In genomic region chrX:12587958-12588355, GRCm38 (mm10) we compare ENCODE assay signal across 8 mouse cellular contexts. TPM values are rescaled to one million over a fixed set of nuclear protein-coding genes. Genes with fewer than 3 reads are reported as not detected.
DNase-seq lines count a peak whose midpoint lies in the region; ATAC-seq and TF ChIP-seq lines count a peak whose summit lies in the region.

No protein-coding gene starts in this region.

- TF ChIP-seq EP300 in liver, embryonic 14.5 days (IDR thresholded peaks at IDR 0.05; ENCODE audit: low read depth) = no peak

- no peaks in the 10 kb centered on the region for H3K9me3 ChIP-seq in heart, embryonic 11.5 days (replicated peaks; ENCODE audit: control insufficient read depth, low read length)
- no peaks in the 10 kb centered on the region for H3K9me3 ChIP-seq in E14TG2a.4 (ENCODE audit: low read length)
- no peaks in the 10 kb centered on the region for H3K9me3 ChIP-seq in forebrain, embryonic 11.5 days (ENCODE audit: control insufficient read depth, low read length)
- no peaks in the 10 kb centered on the region for H3K9me3 ChIP-seq in liver, embryonic 14.5 days (ENCODE audit: control insufficient read depth, low read length)

- ATAC-seq in heart, embryonic 11.5 days (replicated peaks; ENCODE audit: insufficient number of reproducible peaks, low FRiP score, low TSS enrichment) = peak; percentile 33; the same call in 1 of the 2 replicates
- ATAC-seq in forebrain, embryonic 11.5 days (replicated peaks; ENCODE audit: low FRiP score) = peak; percentile 63; the same call in 1 of the 2 replicates
- peak; percentile 53 for ATAC-seq in liver, embryonic 14.5 days (ENCODE audit: insufficient read depth)

- H3K9ac ChIP-seq in heart, embryonic 11.5 days (ENCODE audit: low read depth, low read length) = peak overlapping the region; percentile 86
- peak overlapping the region; percentile 72 for H3K9ac ChIP-seq in forebrain, embryonic 11.5 days (ENCODE audit: low read length)
- H3K9ac ChIP-seq in liver, embryonic 14.5 days (replicated peaks) = peak overlapping the region; percentile 90

- H3K36me3 ChIP-seq in heart, embryonic 11.5 days (ENCODE audit: control insufficient read depth, insufficient read depth, low read length) = no peaks in the 10 kb centered on the region
- H3K36me3 ChIP-seq in E14TG2a.4 (ENCODE audit: insufficient read depth, low read length) = 0 out of 2 replicates have a peak, but pooled peaks cover 9% of the 10 kb centered on the region
- H3K36me3 ChIP-seq in forebrain, embryonic 11.5 days (ENCODE audit: control insufficient read depth, insufficient read depth, low read length) = no peaks in the 10 kb centered on the region
- no peaks in the 10 kb centered on the region for H3K36me3 ChIP-seq in liver, embryonic 14.5 days (replicated peaks; ENCODE audit: control insufficient read depth, insufficient read depth, low read depth)

- H3K27ac ChIP-seq in heart, embryonic 11.5 days (ENCODE audit: low read depth, low read length) = peak overlapping the region; percentile 68
- H3K27ac ChIP-seq in forebrain, embryonic 11.5 days (ENCODE audit: low read depth, low read length) = no peak overlapping the region
- peak overlapping the region; percentile 53 for H3K27ac ChIP-seq in liver, embryonic 14.5 days

- no peaks in the 10 kb centered on the region for H3K4me1 ChIP-seq in heart, embryonic 11.5 days (ENCODE audit: control insufficient read depth, insufficient read depth, low read length)
- peaks cover 18% of the 10 kb centered on the region for H3K4me1 ChIP-seq in E14TG2a.4 (replicated peaks; ENCODE audit: low read depth, low read length)
- no peaks in the 10 kb centered on the region; the same call in 1 of the 2 replicates for H3K4me1 ChIP-seq in forebrain, embryonic 11.5 days (replicated peaks; ENCODE audit: control insufficient read depth, insufficient read depth, low read length)
- peaks cover 0 to 7% of the 10 kb centered on the region in 2 experiments; a peak in 3 of 4 replicates for H3K4me1 ChIP-seq in liver, embryonic 14.5 days (replicated peaks; ENCODE audit: control insufficient read depth in 2 of 2, insufficient read depth in 2 of 2, low read length in 1 of 2)

- no peak for DNase-seq in heart, postnatal 10 days
- no peak for DNase-seq in forebrain, embryonic 11.5 days (ENCODE audit: low spot score)
- DNase-seq in liver, embryonic 14.5 days (ENCODE audit: low read depth in 3 of 3, low spot score in 3 of 3) = no peak
- DNase-seq in right cerebral cortex, adult 18-20 months = no peak
- no peak for DNase-seq in T-cell, adult 2 months (ENCODE audit: low spot score)
- no peak for DNase-seq in gastrocnemius, postnatal 10 days

- WGBS in heart, embryonic 11.5 days (ENCODE audit: insufficient replicate concordance) = 17% methylated on average over 17 of the region's 18 CpGs
- 5% methylated on average over 17 of the region's 18 CpGs for WGBS in forebrain, embryonic 11.5 days
- 12% methylated on average over 13 of the region's 18 CpGs for WGBS in liver, embryonic 14.5 days (ENCODE audit: insufficient replicate concordance)

- H3K4me2 ChIP-seq in heart, embryonic 11.5 days = peak overlapping the region; percentile 63
- peak overlapping the region; percentile 46 for H3K4me2 ChIP-seq in forebrain, embryonic 11.5 days (ENCODE audit: low read depth, low read length, severe bottlenecking)
- peak overlapping the region; percentile 65 for H3K4me2 ChIP-seq in liver, embryonic 14.5 days (ENCODE audit: low read depth)

- peak overlapping the region; percentile 68 for H3K4me3 ChIP-seq in heart, embryonic 11.5 days (ENCODE audit: low read depth, low read length)
- peak overlapping the region; percentile 90 for H3K4me3 ChIP-seq in E14TG2a.4 (replicated peaks; ENCODE audit: low read length)
- peak overlapping the region; percentile 53 for H3K4me3 ChIP-seq in forebrain, embryonic 11.5 days (ENCODE audit: low read depth, low read length)
- H3K4me3 ChIP-seq in liver, embryonic 14.5 days (ENCODE audit: insufficient read depth in 1 of 2, low read depth in 2 of 2, low read length in 2 of 2) = peak overlapping the region; percentile 87 to 91

- intact Hi-C loops in heart, postnatal 10 days (cut with DNase I) = no loop called here

- no peak for TF ChIP-seq CTCF in E14TG2a.4 (conservative IDR thresholded peaks at IDR 0.05; ENCODE audit: low read length)
- 0 out of 2 replicates have a peak, but pooled peaks have one; percentile 10 for TF ChIP-seq CTCF in liver, embryonic 14.5 days (IDR thresholded peaks at IDR 0.05; ENCODE audit: low read depth)

- H3K27me3 ChIP-seq in heart, embryonic 11.5 days (ENCODE audit: control insufficient read depth, insufficient read depth, low read length) = peaks cover 3% of the 10 kb centered on the region; the same call in 1 of the 2 replicates
- H3K27me3 ChIP-seq in E14TG2a.4 (ENCODE audit: insufficient read depth, low read length) = no peaks in the 10 kb centered on the region
- no peaks in the 10 kb centered on the region for H3K27me3 ChIP-seq in forebrain, embryonic 11.5 days (ENCODE audit: control insufficient read depth, insufficient read depth, low read length)
- H3K27me3 ChIP-seq in liver, embryonic 14.5 days (ENCODE audit: control insufficient read depth, insufficient read depth, low read length) = no peaks in the 10 kb centered on the region

RNA-seq across cellular contexts. Expression of gene Atp6ap2, which starts 0.4 kb away (rescaled TPM):
- 55.3 and 62.7 TPM in 2 replicates for polyA plus RNA-seq in heart, embryonic 11.5 days (2014; fragmentation: Nextera tagmentation; extraction: Ambion mirVana)
- 10 to 100 TPM; 28.5 to 28.8 TPM for total RNA-seq in heart, postnatal 10 days (2021)
- polyA plus RNA-seq in forebrain, embryonic 11.5 days (2014; fragmentation: Nextera tagmentation; extraction: Ambion mirVana) = 80.7 and 81.9 TPM in 2 replicates
- polyA plus RNA-seq in liver, embryonic 14.5 days (2012; rRNA removed) = 15.7 and 18.4 TPM in 2 replicates
- 54.9 and 61.2 TPM in 2 replicates for polyA plus RNA-seq in liver, embryonic 14.5 days (2014; fragmentation: Nextera tagmentation; extraction: Ambion mirVana)
- 10 to 100 TPM; 14.9 to 19.9 TPM for total RNA-seq in gastrocnemius, postnatal 10 days (2021)
